Mouse (Mus musculus) limb, embryonic 10.5 days (tissue): ENCODE measurements around the gene Adck2. TPM values are rescaled to one million over a fixed set of nuclear protein-coding genes. Genes with fewer than 3 reads are reported as not detected.
A peak's percentile ranks its signal among the peaks of the same experiment; 100 is the strongest.

Experiments
- DNase-seq: peaks from one replicate; pipeline ENCODE4 v3.0.0-alpha.2; 2017; ENCODE audit warnings: low spot score
- H3K27ac ChIP-seq: fragments of 300-500 bp; sonication (generic); 2 replicates; pipeline ENCODE4 v1.5.1; 2016; ENCODE audit warnings: mild to moderate bottlenecking
- H3K27me3 ChIP-seq: fragments of 300-500 bp; sonication (generic); 2 replicates; pipeline ENCODE4 v1.6.1; 2016; ENCODE audit warnings: low read depth, mild to moderate bottlenecking; ENCODE audit not compliant: poor library complexity, severe bottlenecking
- H3K36me3 ChIP-seq: fragments of 300-500 bp; sonication (generic); 2 replicates; pipeline ENCODE4 v1.6.1; 2016; ENCODE audit warnings: mild to moderate bottlenecking, moderate library complexity
- H3K4me1 ChIP-seq: fragments of 300-500 bp; sonication (generic); 2 replicates; pipeline ENCODE4 v1.6.1; 2016
- H3K4me3 ChIP-seq: fragments of 300-500 bp; sonication (generic); 2 replicates; pipeline ENCODE4 v1.5.1; 2016; ENCODE audit warnings: mild to moderate bottlenecking, moderate library complexity
- H3K9me3 ChIP-seq: fragments of 300-500 bp; sonication (generic); replicated peaks from 2 replicates; pipeline ENCODE4 v1.6.1; 2016; ENCODE audit warnings: mild to moderate bottlenecking
- WGBS: fragments of 180-500 bp; shearing (Covaris S2); methylation state at CpG from one replicate; pipeline ENCODE4 v1.1.7; 2016; 5-methylcytosine and 5-hydroxymethylcytosine counted together
- polyA plus RNA-seq: library from polyadenylated mRNA; unstranded; fragments of >200 nt; fragmentation: Nextera tagmentation; extraction: Ambion mirVana; gene quantifications from 2 replicates; pipeline ENCODE4 v1.2.1, GENCODE M21; 2016

Gene Adck2
- polyA plus RNA-seq, 1 experiment from 2014 or later: 25.6 TPM

GRCm38 (mm10) chr6:39543769-39544420 lies 29.8 kb upstream of the Adck2 start:
- Histone ChIP-seq H3K27me3 (no peaks in the 10 kb centered on the region), H3K4me1 (peaks cover 75% of the 10 kb centered on the region), H3K4me3 (peak overlapping the region; percentile 27; the same call in 1 of the 2 replicates), H3K9me3 (no peaks in the 10 kb centered on the region), H3K27ac (peak overlapping the region; percentile 90), H3K36me3 (peaks cover 20% of the 10 kb centered on the region)
- 46% methylated on average over 15 of the region's 15 CpGs for WGBS
- no peak for DNase-seq

DNA sequence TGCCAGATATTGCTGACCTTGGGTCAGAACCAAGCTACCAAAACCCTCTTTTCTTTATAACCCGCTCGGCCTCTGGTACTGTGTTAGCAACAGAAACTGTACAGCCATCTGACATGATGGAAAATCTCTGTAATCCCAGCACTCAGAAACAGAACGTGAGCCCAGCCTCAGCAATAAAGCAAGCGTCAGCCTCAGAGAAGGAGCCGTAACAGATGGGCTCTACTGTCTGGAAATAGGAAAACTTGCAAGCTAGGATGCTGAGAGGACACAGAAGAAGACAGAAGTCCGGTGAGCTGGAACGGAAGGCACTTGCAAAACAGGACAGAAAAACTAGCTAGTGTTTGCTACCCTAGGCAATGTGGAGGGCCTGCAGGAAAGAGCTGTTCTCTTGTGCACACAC lies 28.2 kb upstream of the Adck2 start:
- DNase-seq: no peak
- Histone ChIP-seq H3K36me3 (peaks cover 25% of the 10 kb centered on the region), H3K4me3 (no peak overlapping the region), H3K27ac (peak overlapping the region; percentile 90), H3K27me3 (no peaks in the 10 kb centered on the region), H3K4me1 (peaks cover 59% of the 10 kb centered on the region), H3K9me3 (no peaks in the 10 kb centered on the region)
- WGBS: 86% methylated on average over 7 of the region's 7 CpGs

- peaks cover 47% of the 10 kb centered on the region for H3K4me1 ChIP-seq
- H3K36me3 ChIP-seq: peaks cover 47% of the 10 kb centered on the region
- 79% methylated on average over 5 of the region's 5 CpGs for WGBS
- no peak for DNase-seq
- no peak overlapping the region for H3K4me3 ChIP-seq
- H3K27me3 ChIP-seq: no peaks in the 10 kb centered on the region
- no peak overlapping the region; the same call in 1 of the 2 replicates for H3K27ac ChIP-seq
- H3K9me3 ChIP-seq: no peaks in the 10 kb centered on the region; the same call in 1 of the 2 replicates
These were observed 25.6 kb upstream of the Adck2 start for GRCm38 (mm10) chr6:39548030-39548429.

DNA sequence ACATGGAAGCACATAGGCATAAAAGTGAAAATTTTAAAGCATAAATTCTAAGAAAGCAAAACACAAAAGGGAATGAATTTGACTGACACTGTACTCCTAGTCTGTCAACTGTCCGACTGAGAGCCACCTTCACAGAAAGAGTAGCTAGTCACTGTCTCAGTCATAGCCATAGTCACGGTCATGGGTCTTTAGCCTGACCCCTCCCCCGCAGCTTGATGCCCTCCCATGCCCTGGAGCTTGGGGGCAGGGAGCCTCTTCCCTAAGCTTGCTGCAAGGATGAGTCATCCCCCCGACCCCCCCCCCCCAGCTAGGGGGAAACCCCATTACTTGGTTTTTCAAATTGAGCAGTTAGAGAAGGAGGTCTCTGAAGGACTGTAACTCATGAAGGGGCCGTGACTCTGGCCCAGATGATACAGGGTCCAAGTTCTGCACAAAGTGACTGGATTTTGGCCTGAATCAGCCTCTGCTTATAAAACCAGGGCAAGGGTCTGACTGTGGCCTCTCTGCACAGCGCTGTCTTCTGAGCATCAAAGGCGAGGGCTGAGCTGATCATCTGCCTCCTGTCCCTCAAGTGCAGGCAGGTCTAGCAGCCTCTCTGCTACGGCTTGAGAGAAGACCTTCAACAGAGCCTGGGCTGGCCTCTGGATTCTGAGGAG lies 21.6 kb upstream of the Adck2 start:
- no peak overlapping the region for H3K4me3 ChIP-seq
- 71% methylated on average over 8 of the region's 8 CpGs for WGBS
- H3K27ac ChIP-seq: 0 out of 2 replicates have a peak overlapping the region, but pooled peaks have one; percentile 3

DNA sequence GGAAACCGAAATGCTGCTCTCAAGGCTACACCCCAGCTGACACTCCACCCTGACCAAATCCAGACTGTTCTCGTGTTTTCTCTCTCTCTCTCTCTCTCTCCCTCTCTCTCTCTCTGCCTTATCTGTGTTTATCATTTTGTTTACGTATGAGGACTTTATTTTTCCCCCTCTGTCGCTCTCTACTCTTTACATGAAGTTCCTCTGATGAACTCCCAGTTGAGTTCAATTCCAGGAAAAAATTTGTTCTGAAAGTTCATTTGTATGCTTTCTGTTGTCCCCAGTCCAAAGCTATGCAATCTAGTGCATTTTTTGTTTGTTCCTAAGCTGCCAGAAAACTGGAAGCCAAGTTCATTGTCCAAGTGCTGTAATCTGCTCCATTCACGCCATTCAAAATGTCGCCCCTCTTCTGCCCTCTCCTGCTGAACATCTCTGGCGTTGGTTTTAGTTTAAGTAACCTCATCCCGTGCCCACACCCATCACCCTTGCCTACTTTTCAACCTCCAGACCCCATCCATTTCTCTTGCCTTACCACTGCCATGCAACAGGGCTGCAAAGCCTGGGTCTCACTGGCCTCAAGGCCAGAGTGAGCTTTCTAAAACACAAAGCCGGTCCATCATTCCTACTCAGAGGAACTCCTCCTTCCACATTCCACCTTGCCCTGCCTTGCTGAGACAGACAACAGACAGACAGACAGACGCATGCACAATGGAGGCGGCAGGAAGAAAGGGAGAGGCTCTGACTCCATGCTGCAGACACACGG lies 18.6 kb upstream of the Adck2 start:
- Histone ChIP-seq H3K9me3 (no peaks in the 10 kb centered on the region; the same call in 1 of the 2 replicates), H3K27ac (no peak overlapping the region), H3K27me3 (no peaks in the 10 kb centered on the region), H3K4me1 (peaks cover 52% of the 10 kb centered on the region), H3K36me3 (peaks cover 44% of the 10 kb centered on the region), H3K4me3 (0 out of 2 replicates have a peak overlapping the region, but pooled peaks have one; percentile 16)
- WGBS: 83% methylated on average over 12 of the region's 12 CpGs
- no peak for DNase-seq

More for the DNA sequence above, 21.6 kb upstream of the Adck2 start:
- peaks cover 37% of the 10 kb centered on the region for H3K4me1 ChIP-seq
- peaks cover 66% of the 10 kb centered on the region for H3K36me3 ChIP-seq
- no peaks in the 10 kb centered on the region for H3K27me3 ChIP-seq
- H3K9me3 ChIP-seq: no peaks in the 10 kb centered on the region; the same call in 1 of the 2 replicates
- no peak for DNase-seq

DNA sequence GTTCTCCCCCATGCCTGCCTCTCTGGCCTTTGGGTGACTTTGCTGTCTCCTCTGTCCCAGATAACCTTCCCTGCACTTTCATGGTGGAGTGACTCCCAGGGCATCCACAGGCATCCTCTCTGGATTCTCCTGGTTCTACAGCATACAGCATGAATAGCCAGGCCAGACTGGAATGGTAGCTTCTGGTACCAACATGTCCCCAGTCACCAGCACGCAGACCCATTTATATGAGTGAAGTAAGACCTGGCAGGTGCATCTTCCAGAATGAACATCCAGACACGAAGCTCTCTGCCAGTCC lies 18.1 kb upstream of the Adck2 start:
- peaks cover 43% of the 10 kb centered on the region for H3K36me3 ChIP-seq
- no peaks in the 10 kb centered on the region for H3K27me3 ChIP-seq
- no peaks in the 10 kb centered on the region; the same call in 1 of the 2 replicates for H3K9me3 ChIP-seq
- DNase-seq: no peak
- H3K4me1 ChIP-seq: peaks cover 52% of the 10 kb centered on the region
- 0 out of 2 replicates have a peak overlapping the region, but pooled peaks have one; percentile 16 for H3K4me3 ChIP-seq
- WGBS: 84% methylated on average over 2 of the region's 2 CpGs
- no peak overlapping the region for H3K27ac ChIP-seq

DNA sequence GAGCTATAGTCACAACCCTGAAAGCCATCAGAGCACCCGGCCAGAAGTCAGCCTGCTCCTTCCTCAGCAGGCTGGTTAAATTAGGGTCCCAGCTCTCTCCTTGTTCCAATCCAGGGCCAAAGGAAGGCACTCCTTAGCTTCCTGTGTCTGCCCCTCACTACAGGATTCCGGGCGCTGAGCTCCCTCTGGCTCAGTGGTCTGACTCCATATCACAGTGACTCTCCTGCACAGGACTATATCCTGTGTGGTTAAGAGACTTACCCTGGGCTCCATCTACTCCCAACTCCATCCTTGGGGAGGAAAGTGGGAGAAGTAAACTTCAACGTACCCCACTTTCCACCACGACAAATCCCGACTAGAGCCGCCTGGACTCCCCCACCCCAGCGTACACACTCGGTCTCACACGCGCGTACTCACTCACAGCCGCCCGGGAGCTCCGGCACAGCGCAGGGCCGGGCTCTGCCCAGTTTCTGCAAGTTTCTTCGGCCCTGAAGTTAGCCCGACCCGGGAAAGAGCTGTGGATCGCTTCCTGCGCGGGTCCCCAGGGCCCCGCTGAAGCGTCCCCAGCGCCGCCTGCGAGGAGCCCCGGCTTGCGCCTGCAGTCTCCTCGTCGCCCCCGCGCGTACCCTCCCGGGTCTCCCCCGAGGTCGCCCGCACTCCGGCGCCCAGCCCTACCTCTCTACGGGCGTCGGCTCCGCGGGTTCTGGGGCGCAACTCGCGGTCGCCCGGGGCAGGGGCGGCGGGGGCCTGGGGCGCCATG lies 16.6 kb upstream of the Adck2 start:
- peak overlapping the region; percentile 90 for H3K4me3 ChIP-seq
- H3K36me3 ChIP-seq: peaks cover 28% of the 10 kb centered on the region
- H3K27ac ChIP-seq: peak overlapping the region; percentile 99
- H3K4me1 ChIP-seq: peaks cover 50% of the 10 kb centered on the region
- WGBS: under 1% methylated on average over 54 of the region's 54 CpGs
- H3K9me3 ChIP-seq: no peaks in the 10 kb centered on the region
- no peaks in the 10 kb centered on the region for H3K27me3 ChIP-seq
- DNase-seq: peak; percentile 74

GRCm38 (mm10) chr6:39557723-39558261 lies 15.9 kb upstream of the Adck2 start, which contains the start of gene Dennd2a:
Dennd2a (minus strand) TSS chr6:39557867.
- Histone ChIP-seq H3K36me3 (peaks cover 23% of the 10 kb centered on the region), H3K27me3 (no peaks in the 10 kb centered on the region), H3K4me1 (peaks cover 45% of the 10 kb centered on the region), H3K9me3 (no peaks in the 10 kb centered on the region), H3K4me3 (peak within 1 kb of the TSS; percentile 90), H3K27ac (peak within 1 kb of the TSS; percentile 99)
- peak; percentile 95 for DNase-seq
- 1% methylated on average over 50 of the region's 50 CpGs for WGBS

DNA sequence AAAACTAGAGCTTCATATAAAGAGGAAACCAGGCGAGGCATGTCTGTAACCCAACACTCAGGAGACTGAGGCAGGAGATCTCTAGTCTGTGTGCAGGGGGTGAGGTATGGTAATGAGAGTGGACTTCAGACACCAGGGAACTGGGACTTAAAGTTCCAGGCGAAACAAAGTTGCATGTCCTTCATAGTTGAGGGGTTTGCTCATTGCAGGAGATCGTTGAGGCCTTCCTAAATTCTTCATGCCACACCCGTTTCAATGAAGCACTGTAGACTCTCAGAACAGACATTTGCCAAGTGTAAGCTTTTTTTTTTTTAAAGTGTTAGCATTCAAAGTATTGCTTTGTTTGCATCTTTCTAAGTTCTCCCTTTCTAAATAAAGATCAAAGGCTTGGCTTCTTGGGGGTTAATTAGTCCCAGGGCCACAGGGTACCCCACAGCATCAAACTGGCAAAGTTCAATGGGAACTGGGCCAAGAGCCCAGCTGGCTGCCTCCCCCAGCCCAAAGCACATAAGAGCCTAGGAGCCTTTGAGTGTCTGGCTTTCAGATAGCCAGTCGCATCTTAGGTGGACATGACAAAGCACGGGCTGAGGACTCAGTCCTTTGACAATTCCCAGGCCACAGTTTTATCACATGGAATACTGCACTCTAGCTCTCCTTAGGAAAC lies 14.3 kb upstream of the Adck2 start:
- WGBS: 32% methylated on average over 6 of the region's 6 CpGs
- H3K27ac ChIP-seq: peak overlapping the region; percentile 59
- H3K4me1 ChIP-seq: peaks cover 45% of the 10 kb centered on the region
- DNase-seq: no peak
- peaks cover 10% of the 10 kb centered on the region for H3K36me3 ChIP-seq
- no peaks in the 10 kb centered on the region for H3K27me3 ChIP-seq
- H3K4me3 ChIP-seq: no peak overlapping the region
- H3K9me3 ChIP-seq: no peaks in the 10 kb centered on the region

DNA sequence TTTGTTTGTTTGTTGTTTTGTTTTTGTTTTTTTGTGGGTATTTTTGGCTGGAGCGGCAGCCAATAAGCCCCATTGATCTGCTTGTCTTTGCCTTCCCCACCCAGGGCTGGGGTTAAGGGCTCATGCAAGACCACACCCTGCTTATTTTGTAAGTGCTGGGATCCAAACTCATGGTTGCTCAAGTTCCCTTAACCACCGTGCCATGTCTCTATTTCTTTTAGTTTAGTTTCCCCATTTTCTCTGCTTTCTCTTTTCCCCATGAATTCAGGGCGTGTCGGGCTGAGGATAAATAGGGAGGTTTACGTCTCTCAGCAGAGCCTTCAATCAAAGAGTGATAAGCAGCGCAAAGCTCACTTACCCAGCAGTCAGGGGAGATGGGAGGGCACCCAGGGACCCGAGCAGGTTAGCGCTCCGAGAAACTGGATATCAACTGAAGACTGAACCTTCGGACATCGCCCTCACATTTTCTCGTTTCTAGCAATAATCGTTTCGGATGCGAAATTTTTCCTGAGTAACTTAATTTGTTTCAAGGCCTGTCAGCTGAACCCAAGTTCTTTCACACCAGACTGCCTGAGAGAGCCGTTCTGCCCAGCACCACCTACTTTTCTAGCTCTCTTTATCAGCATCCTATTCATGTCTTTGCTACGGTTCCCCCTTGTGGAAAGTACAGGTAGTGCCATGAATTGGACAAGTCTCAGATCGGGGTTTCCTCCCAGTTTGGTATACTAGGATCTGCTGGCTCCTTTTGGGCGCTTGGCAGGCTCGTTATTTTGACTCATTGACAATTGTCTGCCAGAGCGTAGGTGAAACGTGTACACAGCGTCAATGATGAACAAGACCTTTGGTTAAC lies 11.3 kb upstream of the Adck2 start:
- H3K36me3 ChIP-seq: no peaks in the 10 kb centered on the region
- no peaks in the 10 kb centered on the region for H3K27me3 ChIP-seq
- H3K9me3 ChIP-seq: no peaks in the 10 kb centered on the region
- peak; percentile 73 for DNase-seq
- 24% methylated on average over 23 of the region's 23 CpGs for WGBS
- H3K4me3 ChIP-seq: no peak overlapping the region
- H3K4me1 ChIP-seq: peaks cover 22% of the 10 kb centered on the region
- H3K27ac ChIP-seq: no peak overlapping the region

DNA sequence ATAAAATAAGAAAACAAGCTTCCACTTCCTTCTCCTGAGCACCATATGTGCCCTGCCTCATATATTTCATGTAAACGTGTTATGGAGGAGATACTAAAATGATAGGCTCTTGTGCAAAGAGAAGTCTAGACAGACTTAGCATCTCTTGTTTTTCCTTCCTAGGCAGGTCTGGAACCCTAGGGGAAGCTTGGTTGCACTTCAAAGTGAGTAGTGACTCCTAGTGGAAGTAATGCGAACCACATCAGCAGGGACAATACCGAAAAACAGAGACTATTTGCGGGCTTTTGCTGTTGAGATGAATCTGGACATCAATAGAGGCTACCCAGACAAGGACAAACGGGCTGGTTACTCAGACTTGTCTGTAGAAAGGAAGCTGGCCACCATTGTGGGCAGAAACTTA lies 6.1 kb upstream of the Adck2 start:
- WGBS: 26% methylated on average over 5 of the region's 5 CpGs
- DNase-seq: peak; percentile 42

More for the DNA sequence above, 6.1 kb upstream of the Adck2 start:
- Histone ChIP-seq H3K4me3 (no peak overlapping the region), H3K27me3 (no peaks in the 10 kb centered on the region), H3K36me3 (no peaks in the 10 kb centered on the region), H3K27ac (no peak overlapping the region), H3K4me1 (no peaks in the 10 kb centered on the region), H3K9me3 (no peaks in the 10 kb centered on the region)
